Mouse (Mus musculus) spleen, adult 2 months (tissue): ENCODE data around the gene Nampt.

Experiments
- CTCF ChIP-seq: fragments of 200-500 bp; IDR thresholded peaks from 2 replicates; pipeline ENCODE4 v1.5.1; 2011; ENCODE audit warnings: mild to moderate bottlenecking, inconsistent platforms; ENCODE audit not compliant: insufficient read depth, insufficient read length, insufficient replicate concordance; ENCODE audit errors: extremely low read depth
- POLR2A ChIP-seq: fragments of 200-500 bp; IDR thresholded peaks from 2 replicates; pipeline ENCODE4 v1.6.1; 2011; ENCODE audit warnings: low read depth, low read length, inconsistent platforms

DNA sequence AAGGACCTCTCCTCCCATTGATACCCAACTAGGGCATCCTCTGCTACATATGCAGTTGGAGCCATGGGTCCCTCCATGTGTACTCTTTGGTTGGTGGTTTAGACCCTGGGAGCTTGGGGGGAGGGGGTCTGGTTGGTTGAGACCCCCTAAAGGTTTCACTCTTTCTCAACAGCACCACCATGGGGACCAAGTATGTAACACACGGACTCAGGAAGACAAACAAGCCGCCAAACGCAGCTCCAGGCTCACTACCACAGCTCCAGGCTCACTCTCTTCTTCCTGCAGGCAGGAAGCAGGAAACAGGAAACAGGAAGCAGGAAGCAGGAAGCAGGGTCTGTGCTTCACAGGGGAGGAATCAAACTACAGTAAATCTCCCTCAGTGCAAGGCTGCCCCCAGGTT is 60.0 kb downstream of the Nampt start:
- no peak for TF ChIP-seq CTCF
- TF ChIP-seq POLR2A, result no peak
